Mouse (Mus musculus) hindbrain, embryonic 13.5 days (tissue): ENCODE measurements around the gene Olfr1417. TPM values are rescaled to one million over a fixed set of nuclear protein-coding genes. Genes with fewer than 3 reads are reported as not detected.
A peak's percentile ranks its signal among the peaks of the same experiment; 100 is the strongest.

Experiments used
- ATAC-seq: fragments of 200-750 bp; cut with Nextera tagmentation; 2 replicates; pipeline ENCODE4 v1.8.0; 2017; ENCODE audit warnings: moderate TSS enrichment; ENCODE audit not compliant: low FRiP score
- H3K27ac ChIP-seq: fragments of 300-500 bp; sonication (generic); 2 replicates; pipeline ENCODE4 v1.5.1; 2015; ENCODE audit warnings: inconsistent platforms, mild to moderate bottlenecking, moderate library complexity
- H3K27me3 ChIP-seq: fragments of 300-500 bp; sonication (generic); 2 replicates; pipeline ENCODE4 v1.6.1; 2015; ENCODE audit warnings: mild to moderate bottlenecking, inconsistent platforms
- H3K36me3 ChIP-seq: fragments of 300-500 bp; sonication (generic); 2 replicates; pipeline ENCODE4 v1.6.1; 2015; ENCODE audit warnings: mild to moderate bottlenecking, inconsistent platforms
- H3K4me1 ChIP-seq: fragments of 300-500 bp; sonication (generic); replicated peaks from 2 replicates; pipeline ENCODE4 v1.6.1; 2015; ENCODE audit warnings: inconsistent platforms
- H3K4me2 ChIP-seq: fragments of 300-500 bp; sonication (generic); 2 replicates; pipeline ENCODE4 v1.6.1; 2015; ENCODE audit warnings: inconsistent platforms, mild to moderate bottlenecking, moderate library complexity
- H3K4me3 ChIP-seq: fragments of 300-500 bp; sonication (generic); 2 replicates; pipeline ENCODE4 v1.5.1; 2015; ENCODE audit warnings: mild to moderate bottlenecking, inconsistent platforms
- H3K9ac ChIP-seq: fragments of 300-500 bp; sonication (generic); 2 replicates; pipeline ENCODE4 v1.6.1; 2015; ENCODE audit warnings: mild to moderate bottlenecking, inconsistent platforms
- H3K9me3 ChIP-seq: fragments of 300-500 bp; sonication (generic); 2 replicates; pipeline ENCODE4 v1.6.1; 2016; ENCODE audit warnings: inconsistent platforms
- WGBS: fragments of 180-500 bp; shearing (Covaris S2); methylation state at CpG from one replicate; pipeline ENCODE4 v1.1.7; 2015; 5-methylcytosine and 5-hydroxymethylcytosine counted together
- polyA plus RNA-seq: library from polyadenylated mRNA; unstranded; fragments of >200 nt; fragmentation: Nextera tagmentation; extraction: Ambion mirVana; gene quantifications from 2 replicates; pipeline ENCODE4 v1.2.1, GENCODE M21; 2015

Gene Olfr1417
- polyA plus RNA-seq, 1 experiment from 2014 or later, result not detected

- H3K36me3 ChIP-seq, result no peaks in the 10 kb centered on the region
- no peak for ATAC-seq
- WGBS, result 29% methylated on average over 6 of the region's 6 CpGs
These were observed 31.2 kb downstream of the Olfr1417 start for GRCm38 (mm10) chr19:11807822-11808221.

GRCm38 (mm10) chr19:11807251-11807650 lies 31.8 kb downstream of the Olfr1417 start:
- no peak overlapping the region for H3K27ac ChIP-seq
- no peaks in the 10 kb centered on the region for H3K36me3 ChIP-seq
- no peak overlapping the region for H3K4me2 ChIP-seq
- 69% methylated on average over 2 of the region's 2 CpGs for WGBS
- ATAC-seq, result no peak
- no peaks in the 10 kb centered on the region for H3K27me3 ChIP-seq
- H3K9me3 ChIP-seq, result no peaks in the 10 kb centered on the region
- H3K4me1 ChIP-seq, result peaks cover 11% of the 10 kb centered on the region; the same call in 1 of the 2 replicates
- H3K9ac ChIP-seq, result no peak overlapping the region
- no peak overlapping the region for H3K4me3 ChIP-seq

More at GRCm38 (mm10) chr19:11807822-11808221, 31.2 kb downstream of the Olfr1417 start:
- H3K27ac ChIP-seq, result no peak overlapping the region
- H3K9ac ChIP-seq, result no peak overlapping the region
- H3K4me2 ChIP-seq, result no peak overlapping the region
- H3K4me3 ChIP-seq, result no peak overlapping the region
- no peaks in the 10 kb centered on the region for H3K27me3 ChIP-seq
- peaks cover 15% of the 10 kb centered on the region; the same call in 1 of the 2 replicates for H3K4me1 ChIP-seq
- no peaks in the 10 kb centered on the region for H3K9me3 ChIP-seq

- H3K27me3 ChIP-seq, result no peaks in the 10 kb centered on the region
- no peaks in the 10 kb centered on the region for H3K36me3 ChIP-seq
- H3K4me1 ChIP-seq, result no peaks in the 10 kb centered on the region
- no peak overlapping the region for H3K4me2 ChIP-seq
- no peak overlapping the region for H3K9ac ChIP-seq
- WGBS, result 66% methylated on average over 1 of the region's 1 CpGs
- no peak for ATAC-seq
- no peaks in the 10 kb centered on the region for H3K9me3 ChIP-seq
- no peak overlapping the region for H3K27ac ChIP-seq
- H3K4me3 ChIP-seq, result no peak overlapping the region
These were observed 34.6 kb downstream of the Olfr1417 start for GRCm38 (mm10) chr19:11804423-11804822.

GRCm38 (mm10) chr19:11800531-11801315 lies 38.3 kb downstream of the Olfr1417 start:
- no peak overlapping the region for H3K4me3 ChIP-seq
- ATAC-seq, result no peak
- no peaks in the 10 kb centered on the region for H3K9me3 ChIP-seq
- no peaks in the 10 kb centered on the region for H3K36me3 ChIP-seq
- 82% methylated on average over 8 of the region's 8 CpGs for WGBS
- H3K27me3 ChIP-seq, result no peaks in the 10 kb centered on the region
- no peak overlapping the region for H3K9ac ChIP-seq
- no peak overlapping the region for H3K4me2 ChIP-seq
- no peak overlapping the region for H3K27ac ChIP-seq
- no peaks in the 10 kb centered on the region for H3K4me1 ChIP-seq

GRCm38 (mm10) chr19:11794447-11794846 lies 44.6 kb downstream of the Olfr1417 start:
- no peak overlapping the region for H3K27ac ChIP-seq
- ATAC-seq, result no peak
- 88% methylated on average over 6 of the region's 6 CpGs for WGBS
- H3K4me2 ChIP-seq, result no peak overlapping the region
- H3K4me3 ChIP-seq, result no peak overlapping the region
- no peak overlapping the region for H3K9ac ChIP-seq
- H3K9me3 ChIP-seq, result no peaks in the 10 kb centered on the region
- no peaks in the 10 kb centered on the region for H3K27me3 ChIP-seq
- no peaks in the 10 kb centered on the region for H3K36me3 ChIP-seq
- H3K4me1 ChIP-seq, result no peaks in the 10 kb centered on the region

- no peak overlapping the region for H3K9ac ChIP-seq
- H3K9me3 ChIP-seq, result no peaks in the 10 kb centered on the region
- 88% methylated on average over 2 of the region's 2 CpGs for WGBS
- H3K4me3 ChIP-seq, result no peak overlapping the region
- no peak for ATAC-seq
- H3K27ac ChIP-seq, result no peak overlapping the region
- no peaks in the 10 kb centered on the region for H3K4me1 ChIP-seq
- H3K4me2 ChIP-seq, result no peak overlapping the region
- H3K27me3 ChIP-seq, result no peaks in the 10 kb centered on the region
- peaks cover 4% of the 10 kb centered on the region; the same call in 1 of the 2 replicates for H3K36me3 ChIP-seq
These were observed 45.2 kb downstream of the Olfr1417 start for GRCm38 (mm10) chr19:11793741-11794359.

- H3K36me3 ChIP-seq, result peaks cover 5% of the 10 kb centered on the region; the same call in 1 of the 2 replicates
- H3K4me3 ChIP-seq, result no peak overlapping the region
- no peaks in the 10 kb centered on the region for H3K9me3 ChIP-seq
- no peaks in the 10 kb centered on the region for H3K27me3 ChIP-seq
- H3K27ac ChIP-seq, result no peak overlapping the region
- H3K4me2 ChIP-seq, result no peak overlapping the region
- no peak overlapping the region for H3K9ac ChIP-seq
- WGBS, result 80% methylated on average over 5 of the region's 5 CpGs
- ATAC-seq, result no peak
- no peaks in the 10 kb centered on the region for H3K4me1 ChIP-seq
These were observed 47.2 kb downstream of the Olfr1417 start for GRCm38 (mm10) chr19:11791825-11792224.

- WGBS, result 90% methylated on average over 6 of the region's 6 CpGs
- H3K9ac ChIP-seq, result no peak overlapping the region
- no peaks in the 10 kb centered on the region for H3K4me1 ChIP-seq
- H3K4me2 ChIP-seq, result no peak overlapping the region
- peaks cover 5% of the 10 kb centered on the region; the same call in 1 of the 2 replicates for H3K36me3 ChIP-seq
- no peak for ATAC-seq
- no peaks in the 10 kb centered on the region for H3K9me3 ChIP-seq
- no peaks in the 10 kb centered on the region for H3K27me3 ChIP-seq
- no peak overlapping the region for H3K27ac ChIP-seq
- no peak overlapping the region for H3K4me3 ChIP-seq
These were observed 50.1 kb downstream of the Olfr1417 start for GRCm38 (mm10) chr19:11788876-11789275.

- no peaks in the 10 kb centered on the region for H3K4me1 ChIP-seq
- WGBS, result 89% methylated on average over 6 of the region's 6 CpGs
These were observed 51.2 kb downstream of the Olfr1417 start for GRCm38 (mm10) chr19:11787826-11788225.

GRCm38 (mm10) chr19:11785409-11786154 lies 53.4 kb downstream of the Olfr1417 start:
- ATAC-seq, result no peak
- H3K4me3 ChIP-seq, result no peak overlapping the region
- peaks cover 5% of the 10 kb centered on the region; the same call in 1 of the 2 replicates for H3K36me3 ChIP-seq
- no peak overlapping the region for H3K9ac ChIP-seq
- no peaks in the 10 kb centered on the region for H3K4me1 ChIP-seq
- H3K9me3 ChIP-seq, result no peaks in the 10 kb centered on the region
- no peak overlapping the region for H3K27ac ChIP-seq
- no peaks in the 10 kb centered on the region for H3K27me3 ChIP-seq
- 90% methylated on average over 14 of the region's 14 CpGs for WGBS
- no peak overlapping the region for H3K4me2 ChIP-seq

More at GRCm38 (mm10) chr19:11787826-11788225, 51.2 kb downstream of the Olfr1417 start:
- no peak overlapping the region for H3K4me2 ChIP-seq
- no peak for ATAC-seq
- H3K9me3 ChIP-seq, result no peaks in the 10 kb centered on the region
- H3K9ac ChIP-seq, result no peak overlapping the region
- no peak overlapping the region for H3K27ac ChIP-seq
- H3K36me3 ChIP-seq, result peaks cover 5% of the 10 kb centered on the region; the same call in 1 of the 2 replicates
- H3K4me3 ChIP-seq, result no peak overlapping the region
- H3K27me3 ChIP-seq, result no peaks in the 10 kb centered on the region

- WGBS, result 60% methylated on average over 7 of the region's 7 CpGs
- Histone ChIP-seq H3K4me1 (no peaks in the 10 kb centered on the region), H3K27ac (no peak overlapping the region), H3K9me3 (no peaks in the 10 kb centered on the region), H3K9ac (no peak overlapping the region), H3K4me2 (no peak overlapping the region), H3K27me3 (no peaks in the 10 kb centered on the region), H3K4me3 (no peak overlapping the region), H3K36me3 (peaks cover 32% of the 10 kb centered on the region)
- peak; percentile 72 for ATAC-seq
These were observed 61.7 kb downstream of the Olfr1417 start for GRCm38 (mm10) chr19:11777191-11777865.
